In the genomic region with DNA sequence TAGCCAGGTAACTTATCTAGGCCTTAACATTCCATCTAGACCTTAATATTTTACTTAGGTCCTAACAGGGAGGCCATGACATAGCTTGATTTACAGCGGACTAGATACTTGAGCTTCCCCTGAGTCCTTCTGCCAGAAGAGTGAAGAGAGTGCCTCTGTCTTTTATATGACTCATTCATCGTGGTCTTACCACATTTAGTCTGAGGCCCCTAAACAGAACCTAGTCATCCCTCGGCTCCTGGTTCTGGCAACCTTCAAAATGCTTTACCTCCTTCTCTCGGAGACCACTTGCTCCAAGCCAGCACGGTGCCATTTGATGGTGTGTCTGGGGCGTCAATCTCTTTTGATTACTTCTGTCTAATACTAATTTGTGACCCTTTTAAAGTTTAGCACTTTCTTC, we compare ENCODE assay signal across 15 mouse cellular contexts.
"Had no signal": no experiment of that assay in that cellular context is flagged by ENCODE, and none has a peak within 500 bp of the region (broad histone marks: within the 10 kb centered on the region; RNA-seq: fewer than 3 reads in every experiment).

No protein-coding gene starts in this region.

- H3K4me2 ChIP-seq: liver, embryonic 13.5 days; midbrain, embryonic 12.5 days; midbrain, embryonic 15.5 days; neural tube, embryonic 13.5 days; stomach, embryonic 15.5 days had no signal

- H3K36me3 ChIP-seq: midbrain, embryonic 12.5 days; midbrain, embryonic 15.5 days; neural tube, embryonic 13.5 days; stomach, embryonic 15.5 days had no signal

- H3K4me3 ChIP-seq: layer of hippocampus, adult 2 months; left cerebral cortex, adult 2 months; liver, embryonic 13.5 days; midbrain, embryonic 12.5 days; midbrain, embryonic 15.5 days; neural tube, embryonic 13.5 days; stomach, embryonic 15.5 days had no signal

- DNase-seq: kidney, adult 9 months; kidney, postnatal 14 days; layer of hippocampus, postnatal 36 days; liver, embryonic 13.5 days; lung, adult 2 months; retina, postnatal 1 day; right cerebral cortex, postnatal 25 days; spleen, adult 18-20 months; thymus, postnatal 25 days had no signal

- ATAC-seq: midbrain, embryonic 15.5 days had no signal

- H3K27me3 ChIP-seq: liver, embryonic 13.5 days; midbrain, embryonic 12.5 days; midbrain, embryonic 15.5 days; neural tube, embryonic 13.5 days; stomach, embryonic 15.5 days had no signal
